9 mouse cellular contexts compared by ENCODE assay signal in genomic region chr14:73473670-73474460, GRCm38 (mm10). TPM values are rescaled to one million over a fixed set of nuclear protein-coding genes. Genes with fewer than 3 reads are reported as not detected.
DNase-seq lines count a peak whose midpoint lies in the region; ATAC-seq lines count a peak whose summit lies in the region.
"Had no signal": no experiment of that assay in that cellular context is flagged by ENCODE, and none has a peak within 500 bp of the region (broad histone marks: within the 10 kb centered on the region; RNA-seq: fewer than 3 reads in every experiment).

No protein-coding gene starts in this region.

- H3K4me3 ChIP-seq in embryonic facial prominence, embryonic 12.5 days: no peak overlapping the region
- no peak overlapping the region for H3K4me3 ChIP-seq in embryonic facial prominence, embryonic 10.5 days
- H3K4me3 ChIP-seq in heart, embryonic 12.5 days: no peak overlapping the region
- H3K4me3 ChIP-seq: liver, embryonic 15.5 days had no signal

- no peaks in the 10 kb centered on the region for H3K36me3 ChIP-seq in embryonic facial prominence, embryonic 12.5 days
- H3K36me3 ChIP-seq in embryonic facial prominence, embryonic 10.5 days (replicated peaks): no peaks in the 10 kb centered on the region
- no peaks in the 10 kb centered on the region for H3K36me3 ChIP-seq in heart, embryonic 12.5 days
- H3K36me3 ChIP-seq: liver, embryonic 15.5 days had no signal

- DNase-seq in embryonic facial prominence, embryonic 10.5 days (ENCODE audit: low spot score): no peak
- peak; percentile 53 for DNase-seq in 3134 (ENCODE audit: extremely low read depth, insufficient read length, low spot score)
- peak; percentile 81 to 89 for DNase-seq in cerebellum, postnatal 10 days
- peak; percentile 82 to 85 for DNase-seq in kidney, postnatal 25 days
- DNase-seq in ovary, postnatal 36 days (ENCODE audit: low spot score): peak; percentile 48
- DNase-seq in natural killer cell, adult 2 months (ENCODE audit: low spot score in 2 of 2): no peak

- H3K4me2 ChIP-seq in embryonic facial prominence, embryonic 12.5 days (replicated peaks): no peak overlapping the region
- no peak overlapping the region for H3K4me2 ChIP-seq in heart, embryonic 12.5 days
- H3K4me2 ChIP-seq: liver, embryonic 15.5 days had no signal

- no peaks in the 10 kb centered on the region for H3K9me3 ChIP-seq in embryonic facial prominence, embryonic 12.5 days
- H3K9me3 ChIP-seq in embryonic facial prominence, embryonic 10.5 days: no peaks in the 10 kb centered on the region; the same call in 1 of the 2 replicates
- no peaks in the 10 kb centered on the region; the same call in 1 of the 2 replicates for H3K9me3 ChIP-seq in heart, embryonic 12.5 days (replicated peaks)
- H3K9me3 ChIP-seq: liver, embryonic 15.5 days had no signal

- H3K27me3 ChIP-seq in embryonic facial prominence, embryonic 12.5 days: no peaks in the 10 kb centered on the region
- H3K27me3 ChIP-seq in embryonic facial prominence, embryonic 10.5 days (replicated peaks; ENCODE audit: low read depth, poor library complexity, severe bottlenecking): no peaks in the 10 kb centered on the region
- H3K27me3 ChIP-seq in heart, embryonic 12.5 days (replicated peaks): no peaks in the 10 kb centered on the region
- H3K27me3 ChIP-seq: liver, embryonic 15.5 days had no signal

- ATAC-seq in embryonic facial prominence, embryonic 12.5 days (ENCODE audit: insufficient number of reproducible peaks, insufficient read depth, low FRiP score, low TSS enrichment): no peak
- no peak for ATAC-seq in heart, embryonic 12.5 days (ENCODE audit: insufficient number of reproducible peaks, low FRiP score)

- H3K27ac ChIP-seq in embryonic facial prominence, embryonic 12.5 days: peak overlapping the region; percentile 50; the same call in 1 of the 2 replicates
- H3K27ac ChIP-seq in embryonic facial prominence, embryonic 10.5 days (replicated peaks): no peak overlapping the region
- H3K27ac ChIP-seq in heart, embryonic 12.5 days (ENCODE audit: poor library complexity, severe bottlenecking): peak overlapping the region; percentile 29; the same call in 1 of the 2 replicates
- H3K27ac ChIP-seq: liver, embryonic 15.5 days had no signal

- no peak overlapping the region for H3K9ac ChIP-seq in embryonic facial prominence, embryonic 12.5 days
- H3K9ac ChIP-seq in heart, embryonic 12.5 days: no peak overlapping the region
- H3K9ac ChIP-seq: liver, embryonic 15.5 days had no signal

- WGBS in embryonic facial prominence, embryonic 12.5 days: 34% methylated on average over 3 of the region's 3 CpGs
- 39% methylated on average over 3 of the region's 3 CpGs for WGBS in embryonic facial prominence, embryonic 10.5 days
- 31% methylated on average over 3 of the region's 3 CpGs for WGBS in heart, embryonic 12.5 days

- peaks cover 9% of the 10 kb centered on the region; the same call in 1 of the 2 replicates for H3K4me1 ChIP-seq in embryonic facial prominence, embryonic 12.5 days
- peaks cover 9% of the 10 kb centered on the region; the same call in 1 of the 2 replicates for H3K4me1 ChIP-seq in embryonic facial prominence, embryonic 10.5 days
- peaks cover 31% of the 10 kb centered on the region for H3K4me1 ChIP-seq in heart, embryonic 12.5 days (replicated peaks)

RNA-seq across cellular contexts. Expression of gene Med4, which starts 36.0 kb away (rescaled TPM):
- 104 and 105 TPM in 2 replicates for polyA plus RNA-seq in embryonic facial prominence, embryonic 12.5 days (2016; fragmentation: Nextera tagmentation; extraction: Ambion mirVana)
- polyA plus RNA-seq in embryonic facial prominence, embryonic 10.5 days (2016; fragmentation: Nextera tagmentation; extraction: Ambion mirVana): 118 and 122 TPM in 2 replicates
- polyA plus RNA-seq in heart, embryonic 12.5 days (2016; fragmentation: Nextera tagmentation; extraction: Ambion mirVana): 52.8 and 54.2 TPM in 2 replicates

RNA-seq across cellular contexts. Expression of gene Sucla2, which starts 51.3 kb away (rescaled TPM):
- 92.5 and 107 TPM in 2 replicates for polyA plus RNA-seq in embryonic facial prominence, embryonic 12.5 days (2016; fragmentation: Nextera tagmentation; extraction: Ambion mirVana)
- 101 TPM in 2 replicates for polyA plus RNA-seq in embryonic facial prominence, embryonic 10.5 days (2016; fragmentation: Nextera tagmentation; extraction: Ambion mirVana)
- 200 and 204 TPM in 2 replicates for polyA plus RNA-seq in heart, embryonic 12.5 days (2016; fragmentation: Nextera tagmentation; extraction: Ambion mirVana)

Comparison
In these comparisons a context has a peak if more than half of its experiments do, and no peak if none do; other contexts are left out.
1. DNase-seq: peak in 3134 (single experiment), cerebellum, postnatal 10 days (2 of 2), kidney, postnatal 25 days (2 of 2) and ovary, postnatal 36 days (single experiment); none in embryonic facial prominence, embryonic 10.5 days (single experiment) and natural killer cell, adult 2 months (0 of 2).